Mouse (Mus musculus) kidney, adult 9 months (tissue): Measurements from ENCODE around the gene Rps15.

ENCODE experiments used
- DNase-seq: peaks from one replicate; pipeline ENCODE4 v3.0.0; 2022

Rps15 gene

GRCm38 (mm10) chr10:80317011-80317410 lies 24.8 kb downstream of the Rps15 start:
- no peak for DNase-seq

GRCm38 (mm10) chr10:80320340-80320760 lies 28.1 kb downstream of the Rps15 start, which contains the start of gene 2310011J03Rik:
Gene 2310011J03Rik, minus strand, starts transcription at chr10:80320537.
- DNase-seq, result peak; percentile 96

- DNase-seq, result no peak
These were observed 28.9 kb downstream of the Rps15 start for GRCm38 (mm10) chr10:80321014-80321669.

- no peak for DNase-seq
These were observed 29.7 kb downstream of the Rps15 start for GRCm38 (mm10) chr10:80321670-80322581.

- no peak for DNase-seq
These were observed 30.6 kb downstream of the Rps15 start for GRCm38 (mm10) chr10:80322811-80323211.

GRCm38 (mm10) chr10:80323261-80324119 lies 31.2 kb downstream of the Rps15 start:
- peak; percentile 87 for DNase-seq

GRCm38 (mm10) chr10:80324120-80325037 lies 32.1 kb downstream of the Rps15 start:
- DNase-seq, result peak; percentile 70

GRCm38 (mm10) chr10:80325045-80325444 lies 32.8 kb downstream of the Rps15 start:
- DNase-seq, result no peak

GRCm38 (mm10) chr10:80329273-80330081 lies 37.2 kb downstream of the Rps15 start, which contains the start of the genes Pcsk4 and Reep6:
Gene Pcsk4, minus strand, starts transcription at chr10:80329498.
Gene Reep6, plus strand, starts transcription at chr10:80329953.
- peak; percentile 99 for DNase-seq

GRCm38 (mm10) chr10:80330084-80330483 lies 37.8 kb downstream of the Rps15 start:
- no peak for DNase-seq

GRCm38 (mm10) chr10:80330888-80331287 lies 38.6 kb downstream of the Rps15 start:
- DNase-seq, result no peak

GRCm38 (mm10) chr10:80331636-80332524 lies 39.6 kb downstream of the Rps15 start:
- peak; percentile 54 for DNase-seq

- DNase-seq, result no peak
These were observed 40.3 kb downstream of the Rps15 start for GRCm38 (mm10) chr10:80332525-80332989.

GRCm38 (mm10) chr10:80336263-80336662 lies 44.0 kb downstream of the Rps15 start:
- no peak for DNase-seq

GRCm38 (mm10) chr10:80339941-80340750 lies 47.9 kb downstream of the Rps15 start:
- DNase-seq, result peak; percentile 88

GRCm38 (mm10) chr10:80341026-80341425 lies 48.8 kb downstream of the Rps15 start:
- no peak for DNase-seq

- no peak for DNase-seq
These were observed 49.4 kb downstream of the Rps15 start for GRCm38 (mm10) chr10:80341491-80342304.

GRCm38 (mm10) chr10:80342305-80342748 lies 50.1 kb downstream of the Rps15 start:
- no peak for DNase-seq
